Mouse (Mus musculus) lung, postnatal 0 days (tissue): ENCODE measurements around the gene Mat1a. TPM values are rescaled to one million over a fixed set of nuclear protein-coding genes. Genes with fewer than 3 reads are reported as not detected.

Experiments used
- ATAC-seq: fragments of 200-750 bp; cut with Nextera tagmentation; 2 replicates; pipeline ENCODE4 v1.8.0; 2017; ENCODE audit warnings: moderate library complexity
- DNase-seq: peaks from one replicate; pipeline ENCODE4 v3.0.0-alpha.2; 2016; ENCODE audit warnings: low spot score
- H3K27ac ChIP-seq: fragments of 300-500 bp; sonication (generic); 2 replicates; pipeline ENCODE4 v1.5.1; 2014; ENCODE audit warnings: antibody characterized with exemption, mild to moderate bottlenecking, low read length, mixed read lengths
- H3K27me3 ChIP-seq: fragments of 300-500 bp; sonication (generic); replicated peaks from 2 replicates; pipeline ENCODE4 v1.6.1; 2014; ENCODE audit warnings: low read length, mixed read lengths; ENCODE audit not compliant: insufficient read depth
- H3K36me3 ChIP-seq: fragments of 300-500 bp; sonication (generic); 2 replicates; pipeline ENCODE4 v1.6.1; 2014; ENCODE audit warnings: low read length, mixed read lengths; ENCODE audit not compliant: insufficient read depth
- H3K4me1 ChIP-seq: fragments of 300-500 bp; sonication (generic); 2 replicates; pipeline ENCODE4 v1.6.1; 2014; ENCODE audit warnings: antibody characterized with exemption, low read depth, low read length, mixed read lengths; ENCODE audit not compliant: insufficient read depth
- H3K4me2 ChIP-seq: fragments of 300-500 bp; sonication (generic); replicated peaks from 2 replicates; pipeline ENCODE4 v1.6.1; 2014; ENCODE audit warnings: low read depth, mild to moderate bottlenecking, low read length, moderate library complexity, mixed read lengths
- H3K4me3 ChIP-seq: fragments of 300-500 bp; sonication (generic); 2 replicates; pipeline ENCODE4 v1.5.1; 2014; ENCODE audit warnings: low read depth, low read length
- H3K9ac ChIP-seq: fragments of 300-500 bp; sonication (generic); replicated peaks from 2 replicates; pipeline ENCODE4 v1.6.1; 2014; ENCODE audit warnings: low read depth, mild to moderate bottlenecking
- H3K9me3 ChIP-seq: fragments of 300-500 bp; sonication (generic); 2 replicates; pipeline ENCODE4 v1.6.1; 2016; ENCODE audit warnings: low read length, mixed read lengths
- CTCF ChIP-seq: IDR thresholded peaks from 2 replicates; pipeline ENCODE4 v1.5.1; 2016; ENCODE audit warnings: antibody characterized with exemption, mild to moderate bottlenecking
- EP300 ChIP-seq: IDR thresholded peaks from 2 replicates; pipeline ENCODE4 v1.6.1; 2016; ENCODE audit warnings: antibody characterized with exemption, mild to moderate bottlenecking, control low read depth
- WGBS: fragments of 180-500 bp; shearing (Covaris S2); extraction: QIAGEN DNeasy Blood & Tissue Kit; methylation state at CpG from one replicate; pipeline ENCODE4 v1.1.7; 2014; 5-methylcytosine and 5-hydroxymethylcytosine counted together
- polyA plus RNA-seq: library from polyadenylated mRNA; unstranded; fragments of >200 nt; fragmentation: Nextera tagmentation; extraction: Ambion mirVana; gene quantifications from 2 replicates; pipeline ENCODE4 v1.2.1, GENCODE M21; 2015

Gene Mat1a
- polyA plus RNA-seq, 1 experiment from 2014 or later: 2.5 TPM

DNA sequence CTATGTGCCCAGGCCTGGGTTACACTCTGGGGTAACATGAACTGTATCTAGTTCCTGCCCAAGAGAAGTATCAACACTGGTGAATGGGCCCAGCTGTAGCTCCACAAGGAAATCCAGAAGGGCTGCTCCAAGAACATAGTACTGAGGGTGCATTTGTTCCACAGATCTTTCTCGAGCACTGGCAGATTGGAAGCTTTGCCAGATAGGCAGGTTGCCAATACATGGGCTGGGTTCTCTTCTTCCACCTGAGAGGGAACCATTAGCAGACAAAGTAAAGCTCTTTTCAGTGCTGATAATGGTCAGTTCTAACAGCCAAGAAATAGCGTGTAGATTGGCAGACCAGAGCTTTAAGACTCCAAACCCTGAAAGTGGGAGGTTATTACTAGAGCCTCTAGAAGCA is 42.5 kb downstream of the Mat1a start:
- H3K27ac ChIP-seq: peak overlapping the region; percentile 69
- no peaks in the 10 kb centered on the region; the same call in 1 of the 2 replicates for H3K4me1 ChIP-seq
- no peak overlapping the region for H3K9ac ChIP-seq
- H3K4me2 ChIP-seq: no peak overlapping the region
- no peak overlapping the region for H3K4me3 ChIP-seq
- peak; percentile 36 for DNase-seq
- H3K36me3 ChIP-seq: no peaks in the 10 kb centered on the region
- TF ChIP-seq EP300: no peak
- no peak for TF ChIP-seq CTCF
- ATAC-seq: peak; percentile 48
- no peaks in the 10 kb centered on the region for H3K27me3 ChIP-seq
- 51% methylated on average over 2 of the region's 2 CpGs for WGBS
- H3K9me3 ChIP-seq: no peaks in the 10 kb centered on the region

DNA sequence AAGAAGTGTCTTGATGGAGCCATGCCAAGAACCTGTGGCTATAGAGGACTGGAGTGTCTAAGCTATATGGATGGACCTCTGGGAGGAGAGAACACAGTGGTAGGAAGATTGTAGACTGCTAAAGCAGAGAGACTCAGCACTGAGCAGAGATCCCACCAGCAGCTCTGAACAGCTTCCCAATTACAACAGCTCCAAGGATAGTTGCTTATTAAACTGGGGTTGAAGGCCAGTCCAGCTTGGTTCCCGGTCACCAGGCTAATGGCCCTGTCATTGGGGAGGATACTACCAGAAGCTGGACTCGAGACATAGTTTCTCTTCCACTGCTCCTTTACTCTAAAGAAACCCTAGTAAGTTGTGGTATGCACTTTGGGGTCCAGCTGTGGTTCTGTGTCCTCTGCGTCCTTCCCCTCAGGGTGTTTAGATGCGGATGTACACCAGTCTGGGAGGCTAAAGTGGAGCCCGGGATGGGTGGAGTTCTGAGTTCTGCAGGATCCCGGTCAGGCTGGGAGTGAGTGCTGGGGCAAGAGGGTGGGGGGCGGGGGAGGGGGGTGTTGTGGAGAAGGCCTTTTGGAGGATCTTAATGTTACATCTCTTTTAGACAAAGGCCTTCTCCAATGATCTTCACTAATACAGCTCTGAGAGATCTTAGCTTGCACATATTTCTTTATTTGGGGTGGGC is 46.5 kb downstream of the Mat1a start, which contains the start of gene Mbl1:
Gene Mbl1, plus strand, starts transcription at position 239 of the 679 bp plus-strand sequence.
- WGBS: 77% methylated on average over 7 of the region's 7 CpGs
- Histone ChIP-seq H3K27me3 (no peaks in the 10 kb centered on the region), H3K27ac (no peak within 1 kb of the TSS), H3K9me3 (no peaks in the 10 kb centered on the region), H3K36me3 (no peaks in the 10 kb centered on the region), H3K4me1 (no peaks in the 10 kb centered on the region; the same call in 1 of the 2 replicates), H3K4me2 (no peak within 1 kb of the TSS), H3K4me3 (no peak within 1 kb of the TSS), H3K9ac (no peak within 1 kb of the TSS)
- TF ChIP-seq EP300 (no peak), CTCF (no peak)
- DNase-seq (no peak), ATAC-seq (no peak)

DNA sequence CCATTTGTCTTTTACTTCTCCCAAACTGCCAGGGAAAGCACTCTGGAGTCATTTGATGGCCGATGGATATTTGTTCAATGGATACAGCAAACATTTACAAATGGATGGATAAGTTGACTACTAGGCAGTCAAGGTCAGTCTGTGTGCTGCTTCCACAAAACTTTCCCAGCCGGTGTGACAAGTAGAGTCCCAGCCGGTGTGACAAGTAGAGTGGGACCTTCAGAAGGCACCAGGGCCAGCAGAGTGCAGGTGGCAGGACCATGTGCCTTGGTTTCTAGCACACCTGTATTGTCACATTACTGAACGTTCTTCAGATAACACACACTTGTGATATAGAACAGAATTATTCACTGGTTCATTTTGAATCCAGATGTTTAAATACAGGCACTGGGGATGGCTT is 55.2 kb downstream of the Mat1a start:
- Histone ChIP-seq H3K9me3 (no peaks in the 10 kb centered on the region), H3K4me3 (no peak overlapping the region), H3K4me2 (no peak overlapping the region), H3K27me3 (no peaks in the 10 kb centered on the region), H3K9ac (no peak overlapping the region), H3K36me3 (no peaks in the 10 kb centered on the region), H3K27ac (no peak overlapping the region), H3K4me1 (no peaks in the 10 kb centered on the region)
- 53% methylated on average over 4 of the region's 4 CpGs for WGBS
- no peak for TF ChIP-seq CTCF
- no peak for TF ChIP-seq EP300
- DNase-seq (no peak), ATAC-seq (no peak)

DNA sequence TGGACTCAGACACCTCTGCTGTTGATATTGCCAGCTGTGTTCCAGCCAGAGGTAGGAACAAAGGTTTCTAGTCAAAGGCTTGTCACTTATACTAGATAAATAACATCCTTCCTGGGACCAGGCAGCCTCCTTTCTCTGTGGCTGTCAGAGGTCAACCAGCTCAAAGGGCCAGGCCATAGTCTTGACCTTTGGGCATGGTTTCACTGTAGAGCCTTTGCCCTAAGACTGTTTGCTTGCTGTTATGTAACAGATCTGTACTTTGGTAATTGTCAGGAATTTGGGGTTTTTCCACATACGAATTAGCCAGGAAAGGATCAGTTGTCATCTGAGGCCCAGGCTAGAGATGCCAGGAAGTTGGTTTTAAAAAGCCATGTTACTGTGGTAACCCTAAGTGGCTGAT is 55.9 kb downstream of the Mat1a start:
- DNase-seq: no peak
- no peaks in the 10 kb centered on the region for H3K36me3 ChIP-seq
- no peak overlapping the region for H3K4me3 ChIP-seq
- no peaks in the 10 kb centered on the region for H3K4me1 ChIP-seq
- no peak overlapping the region for H3K4me2 ChIP-seq
- H3K27me3 ChIP-seq: no peaks in the 10 kb centered on the region
- ATAC-seq: 0 out of 2 replicates have a peak, but pooled peaks have one; percentile 16
- H3K9ac ChIP-seq: no peak overlapping the region
- no peaks in the 10 kb centered on the region for H3K9me3 ChIP-seq
- 14% methylated on average over 1 of the region's 1 CpGs for WGBS
- no peak overlapping the region for H3K27ac ChIP-seq
- no peak for TF ChIP-seq EP300
- TF ChIP-seq CTCF: no peak

DNA sequence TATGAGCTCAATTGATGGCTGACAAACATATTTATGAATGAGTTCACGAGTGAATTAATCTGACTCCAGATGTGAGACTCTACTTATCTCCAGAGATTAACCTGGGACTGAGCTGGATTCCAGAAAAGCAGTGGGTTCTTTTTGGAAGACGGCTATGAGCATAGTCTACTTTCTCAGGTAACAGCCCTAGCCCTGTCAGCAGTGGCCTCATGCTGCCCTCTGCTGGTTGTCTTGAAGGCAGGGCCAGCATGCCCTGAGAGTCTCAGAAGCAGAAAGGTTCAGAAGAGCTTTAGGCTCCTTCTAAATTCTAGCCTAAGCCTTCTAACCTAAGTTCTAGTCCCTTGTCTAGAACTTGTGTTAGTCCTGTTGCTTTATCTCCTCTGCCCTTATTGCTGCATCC is 57.8 kb downstream of the Mat1a start:
- Histone ChIP-seq H3K36me3 (no peaks in the 10 kb centered on the region), H3K9me3 (no peaks in the 10 kb centered on the region), H3K4me3 (no peak overlapping the region), H3K4me1 (no peaks in the 10 kb centered on the region), H3K27me3 (no peaks in the 10 kb centered on the region), H3K27ac (no peak overlapping the region), H3K4me2 (no peak overlapping the region), H3K9ac (no peak overlapping the region)
- peak; percentile 53 for DNase-seq
- 18% methylated on average over 2 of the region's 2 CpGs for WGBS
- peak; percentile 54 for ATAC-seq
- TF ChIP-seq EP300 (no peak), CTCF (peak; percentile 84)

DNA sequence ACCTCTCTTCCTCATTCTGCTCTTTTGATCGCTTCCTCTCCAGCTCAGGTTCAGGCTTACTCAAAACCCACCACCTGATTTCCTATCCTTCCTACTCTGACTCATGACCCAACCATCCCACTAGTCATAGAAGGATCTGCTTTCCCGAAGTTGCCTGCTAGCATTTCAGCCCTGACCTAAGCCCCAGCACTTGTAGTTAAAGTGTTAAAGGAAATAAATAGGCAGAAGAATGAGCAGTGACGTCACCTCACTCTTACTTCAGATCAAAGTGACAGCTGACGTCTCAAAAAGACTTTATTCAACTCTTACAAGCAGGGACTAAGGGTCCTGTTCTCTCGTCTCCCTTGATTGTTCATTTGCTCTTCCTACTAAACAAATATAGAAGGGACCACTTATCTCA is 62.4 kb downstream of the Mat1a start:
- peaks cover 3% of the 10 kb centered on the region; the same call in 1 of the 2 replicates for H3K4me1 ChIP-seq
- DNase-seq: peak; percentile 85
- no peaks in the 10 kb centered on the region for H3K36me3 ChIP-seq
- peak overlapping the region; percentile 68; the same call in 1 of the 2 replicates for H3K27ac ChIP-seq
- WGBS: 22% methylated on average over 5 of the region's 5 CpGs
- ATAC-seq: peak; percentile 64
- TF ChIP-seq EP300 (peak; percentile 84), CTCF (no peak)
- no peaks in the 10 kb centered on the region for H3K9me3 ChIP-seq
- H3K9ac ChIP-seq: no peak overlapping the region
- H3K27me3 ChIP-seq: no peaks in the 10 kb centered on the region
- no peak overlapping the region for H3K4me3 ChIP-seq
- no peak overlapping the region for H3K4me2 ChIP-seq
